ENCODE assay signal across 9 mouse cellular contexts in the genomic region with DNA sequence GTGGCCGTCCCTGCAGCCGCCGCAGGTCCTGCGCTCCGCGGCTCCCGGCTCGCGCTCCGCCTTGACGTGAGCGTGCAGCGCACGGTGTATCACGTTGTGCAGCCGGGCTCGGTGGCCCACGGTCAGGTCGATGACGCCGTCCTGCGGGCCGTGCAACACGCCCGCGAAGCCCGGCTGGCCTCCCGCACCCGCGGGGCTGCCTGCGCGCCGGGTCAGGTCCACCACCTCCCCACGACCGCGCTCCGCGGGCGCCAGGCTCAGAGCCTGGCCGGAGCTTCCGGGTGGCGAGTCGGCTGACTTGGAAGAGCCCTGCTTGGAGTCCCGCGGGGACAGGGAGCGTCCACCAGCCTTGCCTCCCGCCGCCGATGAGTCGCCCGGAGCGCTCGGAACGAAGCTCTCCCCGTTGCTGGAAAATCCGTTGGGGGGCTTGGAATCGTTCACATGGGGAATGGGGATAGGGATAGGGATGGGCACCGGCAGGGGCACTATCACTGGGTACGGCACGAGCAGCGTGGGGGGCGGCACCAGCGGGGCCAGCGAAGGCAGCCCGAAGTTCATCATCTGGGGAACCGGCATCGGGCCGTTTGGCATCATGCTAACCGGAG.
A peak's percentile ranks its signal among the peaks of the same experiment; 100 is the strongest.
DNase-seq lines count a peak whose midpoint lies in the region; ATAC-seq and TF ChIP-seq lines count a peak whose summit lies in the region.
"Had no signal": no experiment of that assay in that cellular context is flagged by ENCODE, and none has a peak within 500 bp of the region (broad histone marks: within the 10 kb centered on the region; RNA-seq: fewer than 3 reads in every experiment).

No protein-coding gene starts in this region.

- peaks cover 16% of the 10 kb centered on the region for H3K27me3 ChIP-seq in thymus, adult 2 months (ENCODE audit: control insufficient read depth, insufficient read depth, low read length)
- H3K27me3 ChIP-seq in neural tube, embryonic 12.5 days (replicated peaks): peaks cover 43% of the 10 kb centered on the region

- no peaks in the 10 kb centered on the region for H3K36me3 ChIP-seq in thymus, adult 2 months (ENCODE audit: control insufficient read depth, insufficient read depth, low read length)
- H3K36me3 ChIP-seq in neural tube, embryonic 12.5 days: peaks cover 4% of the 10 kb centered on the region; the same call in 1 of the 2 replicates

- H3K9ac ChIP-seq in neural tube, embryonic 12.5 days: peak overlapping the region; percentile 65

- H3K9me3 ChIP-seq in neural tube, embryonic 12.5 days: no peaks in the 10 kb centered on the region

- intact Hi-C loops in gastrocnemius, adult 2 months (cut with DNase I): no loop called here

- peak; percentile 64 for DNase-seq in gastrocnemius, adult 2 months
- no peak for DNase-seq in gastrocnemius, adult 18-20 months (ENCODE audit: low spot score)
- no peak for DNase-seq in thymus, adult 2 months
- no peak for DNase-seq in thymus, postnatal 36 days
- DNase-seq in kidney, postnatal 14 days: peak; percentile 27

- ATAC-seq in granulocyte monocyte progenitor cell, adult 5-6 weeks (replicated peaks; ENCODE audit: poor library complexity, severe bottlenecking): peak; percentile 33
- peak; percentile 68 for ATAC-seq in neural tube, embryonic 12.5 days (ENCODE audit: low FRiP score, low read depth)
- no peak for ATAC-seq in megakaryocyte-erythroid progenitor cell, adult 5-6 weeks (replicated peaks; ENCODE audit: low FRiP score, low TSS enrichment, poor library complexity, severe bottlenecking)

- WGBS in thymus, adult 2 months: 2% methylated on average over 65 of the region's 69 CpGs
- under 1% methylated on average over 58 of the region's 69 CpGs for WGBS in neural tube, embryonic 12.5 days

- no peaks in the 10 kb centered on the region for H3K4me1 ChIP-seq in thymus, adult 2 months (replicated peaks; ENCODE audit: control insufficient read depth, insufficient read depth, low read length)
- H3K4me1 ChIP-seq in neural tube, embryonic 12.5 days: peaks cover 23% of the 10 kb centered on the region

- peak overlapping the region; percentile 99 for H3K4me2 ChIP-seq in neural tube, embryonic 12.5 days (replicated peaks)

- peak overlapping the region; percentile 73 for H3K4me3 ChIP-seq in gastrocnemius, adult 2 months
- peak overlapping the region; percentile 9; the same call in 1 of the 2 replicates for H3K4me3 ChIP-seq in thymus, adult 2 months (ENCODE audit: control insufficient read depth, insufficient read depth, low read length)
- peak overlapping the region; percentile 50 for H3K4me3 ChIP-seq in neural tube, embryonic 12.5 days
- H3K4me3 ChIP-seq: erythroblast, embryonic 14.5 days had no signal

- no peak for TF ChIP-seq CTCF in gastrocnemius, adult 2 months (IDR thresholded peaks at IDR 0.05)
- TF ChIP-seq CTCF in thymus, adult 2 months (IDR thresholded peaks at IDR 0.05; ENCODE audit: borderline replicate concordance, control insufficient read depth, extremely low read depth, insufficient read depth, low read length, poor library complexity): no peak

- no peak for TF ChIP-seq POLR2A in thymus, adult 2 months (IDR thresholded peaks at IDR 0.05; ENCODE audit: control insufficient read depth, extremely low read depth, insufficient read depth, low read length, poor library complexity)

- 0 out of 2 replicates have a peak overlapping the region, but pooled peaks have one; percentile 25 for H3K27ac ChIP-seq in gastrocnemius, adult 2 months
- H3K27ac ChIP-seq in thymus, adult 2 months (ENCODE audit: control insufficient read depth, insufficient read depth, low read length): no peak overlapping the region
- no peak overlapping the region for H3K27ac ChIP-seq in neural tube, embryonic 12.5 days

Comparison
In these comparisons a context has a peak if more than half of its experiments do, and no peak if none do; other contexts are left out.
1. DNase-seq: peak in gastrocnemius, adult 2 months (single experiment) and kidney, postnatal 14 days (single experiment); none in gastrocnemius, adult 18-20 months (single experiment), thymus, adult 2 months (single experiment) and thymus, postnatal 36 days (0 of 2).
2. H3K4me3 ChIP-seq: peak in every context shown above with its lines; median percentile 73 in gastrocnemius, adult 2 months; 50 in neural tube, embryonic 12.5 days; 9 in thymus, adult 2 months.